Mouse (Mus musculus) ovary, adult 18-20 months (tissue): ENCODE results near the gene Plekhm3.
"Not testable (repeated sequence)": the region's sequence is repeated elsewhere in the genome, so short reads cannot be mapped to it uniquely, and the experiment has no call there.

Experiments used
- DNase-seq: peaks from one replicate; pipeline ENCODE4 v3.0.0; 2022; ENCODE audit warnings: low spot score, mixed read lengths

Gene Plekhm3

DNA sequence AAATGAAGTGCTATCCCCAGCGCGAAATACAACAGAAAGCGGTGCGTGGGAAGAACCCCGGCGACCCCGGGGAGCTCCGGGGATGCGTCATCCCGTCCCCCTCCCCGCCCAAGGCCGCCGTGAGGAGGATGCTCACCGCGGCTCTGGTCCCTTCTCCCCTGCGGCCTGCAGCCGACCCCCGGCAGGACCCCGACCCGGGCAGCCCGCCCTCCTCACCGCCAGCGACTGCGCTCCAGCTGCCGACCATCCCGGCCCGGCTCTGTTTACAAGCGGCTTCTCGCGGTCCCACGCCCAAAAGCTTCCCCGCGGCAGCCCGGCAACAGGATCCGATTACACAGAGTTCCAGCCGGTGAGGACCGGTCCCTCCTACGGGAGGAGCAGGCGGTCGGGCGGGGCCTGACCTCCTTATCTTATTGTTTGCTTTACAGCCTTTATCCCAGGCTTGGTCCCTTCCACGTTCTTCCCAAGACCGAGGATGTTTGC lies at the start of gene Plekhm3:
Gene Plekhm3 (minus strand): TSS at position 346 of the 483 bp plus-strand sequence.
- DNase-seq = peak; percentile 63

DNA sequence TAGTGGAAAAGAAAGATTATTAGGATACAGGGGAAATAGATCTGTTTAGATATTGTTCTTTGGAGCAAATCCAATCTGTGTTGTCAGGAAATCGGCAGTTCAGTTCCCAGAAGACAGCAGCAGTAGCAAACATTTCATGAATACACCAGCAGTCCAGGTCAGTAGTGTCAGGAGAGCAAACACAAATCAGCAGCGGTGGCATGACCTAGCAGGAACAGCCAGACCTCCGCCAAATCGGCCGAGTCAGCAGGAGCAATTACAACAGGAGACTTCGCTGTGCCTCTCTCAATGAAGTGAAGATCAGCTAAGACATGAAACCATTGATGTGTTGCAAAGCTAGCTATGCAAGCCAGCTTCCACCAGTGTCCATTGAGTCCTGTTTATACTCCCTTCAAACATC lies 49.0 kb upstream of the Plekhm3 start:
- DNase-seq = no peak

- DNase-seq = peak; percentile 51
These were observed 47.9 kb upstream of the Plekhm3 start for GRCm38 (mm10) chr1:65004526-65004925.

DNA sequence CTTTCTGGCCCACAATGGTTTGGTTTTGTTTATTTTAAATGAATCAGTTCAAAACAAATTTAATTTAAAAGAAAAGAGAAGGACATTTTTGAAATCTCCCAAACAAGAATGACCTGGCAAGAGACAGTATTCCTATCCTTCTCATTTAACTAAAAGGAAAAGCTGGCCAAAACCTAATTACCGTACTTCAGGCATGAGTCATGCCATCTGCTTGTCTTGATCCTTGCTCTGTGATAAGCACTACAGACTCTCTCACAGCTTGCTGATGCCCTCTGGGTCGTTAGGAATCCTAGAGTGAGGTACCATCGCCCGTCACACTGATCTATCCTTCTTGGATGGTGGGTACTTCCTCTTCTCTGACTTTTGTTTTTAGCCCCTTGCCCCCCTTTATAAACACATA lies 36.6 kb upstream of the Plekhm3 start:
- DNase-seq = no peak

GRCm38 (mm10) chr1:64988176-64988575 lies 31.6 kb upstream of the Plekhm3 start:
- no peak for DNase-seq

DNA sequence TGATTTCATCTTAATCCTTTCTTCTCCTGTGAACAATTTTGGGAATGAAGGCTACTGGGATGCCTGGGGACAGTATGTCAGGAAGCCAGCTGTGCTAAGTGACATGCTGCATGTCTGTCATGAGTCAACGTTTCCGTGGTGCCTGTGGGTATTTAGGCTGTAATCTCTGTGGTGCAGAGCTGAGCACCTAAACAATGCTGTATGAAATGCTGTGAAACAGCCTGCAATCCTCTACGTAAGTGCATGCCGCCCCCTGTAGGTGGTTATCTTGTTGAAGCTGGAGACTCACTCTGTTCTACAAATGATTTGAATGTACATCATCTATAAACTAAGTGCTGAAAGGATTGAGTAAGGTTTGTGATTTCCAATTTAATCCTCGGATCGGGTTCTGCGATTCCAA lies 29.5 kb upstream of the Plekhm3 start:
- no peak for DNase-seq

DNA sequence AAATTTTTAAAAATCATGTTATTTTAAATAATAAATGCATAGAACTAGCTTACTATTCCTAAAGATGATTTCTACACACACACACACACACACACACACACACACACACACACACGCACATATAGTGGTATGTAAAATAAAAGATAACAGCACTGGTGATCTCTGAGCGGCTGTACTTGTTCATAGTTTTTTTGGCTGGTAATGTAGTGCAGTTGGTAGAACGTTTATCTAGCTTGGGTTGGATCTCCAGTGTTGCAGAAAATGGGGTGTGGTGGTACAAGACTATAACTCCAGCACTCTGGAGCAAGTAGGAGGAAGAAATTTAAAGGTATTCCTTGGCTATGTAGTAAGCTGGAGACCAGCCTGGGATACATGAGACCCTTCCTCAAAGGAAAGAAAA lies 26.6 kb upstream of the Plekhm3 start:
- DNase-seq = no peak

DNA sequence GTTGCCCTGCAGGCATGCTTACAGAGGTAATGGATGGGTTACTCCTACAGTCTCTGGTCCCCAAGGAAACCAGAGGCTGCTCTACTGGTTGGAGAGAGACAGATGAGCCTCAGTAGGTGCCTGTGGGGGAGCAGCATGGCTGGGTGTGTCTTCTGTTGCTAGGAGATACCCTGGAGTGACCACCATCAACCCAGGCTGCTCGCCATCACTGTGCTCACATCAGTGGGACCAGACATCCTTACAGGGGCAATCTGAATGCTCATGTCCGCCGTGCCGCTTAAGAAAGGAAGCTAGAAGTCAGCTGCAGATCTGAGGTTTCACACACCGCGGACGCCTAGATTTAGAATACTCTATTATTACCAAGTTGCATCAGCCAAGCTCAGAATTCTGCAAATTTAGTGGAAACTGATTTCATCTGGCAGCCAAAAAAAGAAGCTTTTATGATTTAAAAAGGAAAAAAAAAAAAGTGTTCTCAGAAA lies 21.7 kb upstream of the Plekhm3 start:
- no peak for DNase-seq

- no peak for DNase-seq
These were observed 18.7 kb upstream of the Plekhm3 start for GRCm38 (mm10) chr1:64975346-64975745.

DNA sequence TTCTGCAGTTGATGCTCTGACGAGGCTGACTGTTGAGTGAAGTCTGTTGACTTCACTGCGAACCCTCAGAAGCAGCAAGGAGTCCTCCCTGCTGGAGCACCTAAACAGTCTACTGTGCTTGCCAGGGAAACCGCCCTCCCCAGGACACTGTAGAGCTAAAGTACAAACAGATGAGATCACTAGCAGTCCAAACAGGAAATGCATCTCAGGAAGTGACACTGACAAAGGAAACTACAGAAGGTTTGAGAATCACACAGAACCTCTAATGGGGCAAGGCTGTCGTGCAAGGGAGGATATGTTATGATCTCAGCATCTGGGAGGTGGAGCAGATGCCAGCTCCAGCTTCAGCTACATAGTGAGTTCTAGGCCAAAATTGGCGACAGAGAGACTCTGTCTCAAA lies 14.1 kb upstream of the Plekhm3 start:
- DNase-seq = no peak

DNA sequence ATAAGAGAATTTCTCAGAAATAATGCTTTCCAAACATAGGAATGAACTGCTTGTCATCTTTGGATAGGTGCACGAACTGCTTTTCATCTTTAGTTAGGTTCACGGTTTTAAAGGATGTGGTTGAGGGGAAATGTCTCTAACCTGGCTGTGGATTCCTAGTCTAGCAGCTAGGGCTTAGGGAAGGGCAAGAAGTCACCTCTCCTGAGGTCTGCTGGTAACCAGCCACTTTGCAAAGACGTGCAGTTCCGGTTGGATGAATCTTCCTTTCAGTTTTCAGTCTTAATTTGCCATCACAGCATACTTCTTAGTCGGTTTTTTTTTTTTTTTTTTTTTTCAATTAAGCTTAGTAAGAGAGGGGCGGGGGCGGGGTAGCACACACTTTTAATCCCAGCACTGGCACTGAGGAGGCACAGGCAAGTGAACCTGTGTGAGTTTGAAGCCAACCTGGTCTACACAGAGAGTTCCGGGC lies 431 bp upstream of the Plekhm3 start:
- DNase-seq = no peak

- not testable (repeated sequence) for DNase-seq
These were observed 1.8 kb downstream of the Plekhm3 start for GRCm38 (mm10) chr1:64954786-64955185.

- no peak for DNase-seq
These were observed 6.4 kb downstream of the Plekhm3 start for GRCm38 (mm10) chr1:64950271-64950670.

- no peak for DNase-seq
These were observed 7.2 kb downstream of the Plekhm3 start for GRCm38 (mm10) chr1:64949377-64949776.

DNA sequence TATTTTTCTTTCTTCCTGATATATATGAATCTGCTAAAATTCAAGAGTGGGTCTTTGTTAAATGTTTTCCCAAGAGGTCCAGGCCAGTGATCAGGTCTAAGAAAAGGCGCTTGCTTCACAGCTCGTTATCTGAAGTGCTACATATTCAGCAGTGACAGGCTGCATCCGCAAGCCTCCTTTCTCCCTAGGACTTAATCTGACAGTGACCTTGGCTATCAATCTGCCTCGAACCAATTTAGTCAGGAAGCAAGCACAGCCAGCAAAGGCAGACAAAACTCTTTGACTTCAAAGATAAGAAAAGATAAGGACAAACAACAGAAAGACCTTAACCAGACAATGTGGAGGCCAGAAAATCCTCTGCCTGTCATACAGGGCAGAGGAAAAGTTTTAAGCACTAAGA lies 10.5 kb downstream of the Plekhm3 start:
- DNase-seq = no peak

GRCm38 (mm10) chr1:64945214-64945785 lies 11.3 kb downstream of the Plekhm3 start:
- DNase-seq = no peak

DNA sequence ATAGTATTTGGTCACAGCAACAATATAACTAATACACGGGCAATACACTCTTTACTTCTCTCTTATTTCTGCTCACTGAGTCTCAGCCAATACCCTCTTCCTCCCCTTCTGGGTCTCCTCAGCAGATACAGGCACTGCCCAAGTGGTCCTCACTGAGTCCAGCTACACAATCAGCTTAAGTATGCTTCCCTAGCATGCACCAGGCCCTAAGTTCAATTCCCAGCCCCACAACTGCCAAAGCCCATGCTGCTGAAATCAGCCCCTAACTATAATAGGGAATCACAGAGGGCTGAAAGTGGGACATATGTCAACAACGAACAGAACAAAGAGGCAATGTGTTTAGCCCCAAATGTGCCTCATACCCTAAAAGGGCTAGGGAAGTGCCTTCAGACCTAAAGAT lies 11.9 kb downstream of the Plekhm3 start:
- DNase-seq = no peak

DNA sequence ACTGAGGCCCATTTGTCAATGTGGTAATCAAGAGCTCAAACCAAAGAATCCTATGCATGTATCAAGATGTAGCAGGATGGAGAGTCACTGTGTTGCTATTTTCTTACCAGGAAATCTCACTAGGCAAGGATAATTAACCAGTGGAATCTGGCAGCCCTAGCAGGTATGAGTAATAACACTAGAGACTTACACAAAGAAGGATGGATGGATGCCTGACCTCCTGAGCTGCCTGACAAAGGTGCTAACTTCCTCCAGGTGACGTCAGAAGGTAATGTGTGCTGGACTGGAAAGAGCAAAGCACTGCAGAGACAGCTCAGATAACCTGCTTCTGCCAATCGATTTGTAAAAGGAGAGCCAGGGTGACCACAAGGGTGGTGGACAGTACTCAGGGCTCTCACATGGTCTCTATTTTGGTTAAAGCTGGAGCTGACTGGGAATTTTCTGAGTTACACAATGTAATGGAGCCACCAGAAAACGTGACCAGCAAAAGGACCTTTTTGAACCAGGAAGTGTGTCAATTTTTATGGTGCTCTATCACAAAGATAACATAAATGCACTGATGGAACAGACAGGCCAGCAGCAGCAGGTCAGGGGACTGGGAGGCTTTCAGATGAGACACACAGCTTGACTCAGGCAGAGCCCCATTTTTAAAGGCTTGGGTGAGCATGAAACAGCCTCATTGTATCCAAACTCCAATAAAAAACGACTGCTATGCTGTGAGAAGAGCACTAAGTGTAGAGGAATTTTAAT lies 14.4 kb downstream of the Plekhm3 start:
- DNase-seq = no peak

- DNase-seq = no peak
These were observed 17.7 kb downstream of the Plekhm3 start for GRCm38 (mm10) chr1:64938907-64939306.

DNA sequence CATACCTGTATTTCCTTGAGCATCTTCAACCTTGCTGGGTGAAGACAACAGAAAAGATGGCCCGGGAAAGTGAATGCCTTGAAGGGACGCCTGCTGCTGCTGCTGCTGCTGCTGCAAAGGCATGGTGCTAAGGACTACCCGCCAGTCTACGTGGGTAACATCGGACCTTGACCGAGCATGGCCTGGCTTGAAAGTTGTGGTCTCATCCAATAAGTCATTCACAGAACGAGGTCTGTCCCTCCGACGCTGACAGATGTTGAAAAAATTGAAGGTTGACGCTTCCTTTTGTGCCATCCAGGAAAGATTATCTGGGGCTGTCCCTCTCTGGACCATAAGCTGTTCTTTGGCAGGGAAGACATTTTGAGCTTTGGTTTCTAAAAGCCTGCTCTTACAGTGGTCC lies 18.9 kb downstream of the Plekhm3 start:
- DNase-seq = no peak

DNA sequence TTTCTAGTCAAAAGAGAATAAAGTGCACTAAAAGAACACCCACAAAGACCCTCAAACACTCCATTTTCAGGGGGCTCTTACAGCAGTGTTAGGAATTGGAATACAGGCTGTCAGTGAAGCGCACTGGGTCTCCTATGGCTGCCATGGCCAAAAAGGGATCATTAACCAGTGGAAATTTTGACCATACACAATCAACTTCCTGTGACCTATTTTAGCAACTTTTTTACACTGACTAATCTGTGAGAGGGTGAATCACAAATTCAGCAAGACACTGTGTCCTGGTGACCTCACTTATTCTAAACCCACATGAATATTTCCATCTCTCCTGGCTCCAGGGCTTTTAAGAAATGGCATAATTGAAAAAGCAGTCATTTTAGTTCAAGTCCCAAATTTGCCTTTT lies 23.7 kb downstream of the Plekhm3 start:
- no peak for DNase-seq

DNA sequence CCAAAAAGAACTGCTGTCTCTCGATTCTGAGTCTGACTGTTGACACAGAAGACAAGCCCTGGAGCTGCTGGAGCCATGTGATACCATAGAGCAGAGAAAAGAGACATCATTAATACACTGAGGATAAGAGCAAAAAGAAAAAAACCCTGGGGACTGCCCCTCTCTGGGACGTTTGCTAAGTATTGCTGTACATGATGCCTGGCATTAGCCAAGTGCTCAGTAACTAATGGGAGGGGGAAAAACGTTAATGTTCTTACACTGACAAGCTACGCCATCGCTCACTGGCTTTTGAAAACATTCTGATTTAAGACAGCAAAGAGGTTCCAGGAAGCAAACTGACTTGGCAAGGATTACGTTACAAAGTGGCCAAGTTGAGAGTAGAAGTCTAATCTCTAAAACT lies 26.5 kb downstream of the Plekhm3 start:
- no peak for DNase-seq

- DNase-seq = no peak
These were observed 27.0 kb downstream of the Plekhm3 start for GRCm38 (mm10) chr1:64929673-64930072.

DNA sequence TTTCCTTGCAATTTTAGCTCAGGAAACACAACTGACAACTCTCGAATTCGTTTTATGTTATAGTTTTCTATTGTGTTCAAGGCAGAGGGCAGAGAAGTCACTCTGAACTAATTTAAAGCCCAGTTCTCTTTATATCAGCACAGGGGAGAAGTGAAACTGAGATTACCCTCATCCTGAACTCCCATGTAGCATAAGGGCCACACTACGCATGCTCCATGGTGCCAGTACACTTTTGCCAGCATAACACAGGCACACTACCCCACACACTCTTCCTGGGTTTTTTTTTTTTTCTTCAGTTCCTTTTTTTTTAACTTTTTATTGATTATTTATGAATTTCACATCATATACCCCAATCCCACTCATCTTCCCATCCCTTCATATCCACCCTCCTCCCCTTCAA lies 28.1 kb downstream of the Plekhm3 start:
- no peak for DNase-seq
